Mouse (Mus musculus) forebrain, embryonic 10.5 days (tissue): ENCODE measurements around the gene Eml6. TPM values are rescaled to one million over a fixed set of nuclear protein-coding genes. Genes with fewer than 3 reads are reported as not detected.
"Not testable (repeated sequence)": the region's sequence is repeated elsewhere in the genome, so short reads cannot be mapped to it uniquely, and the experiment has no call there.

Source experiments
- DNase-seq: peaks from one replicate; pipeline ENCODE4 v3.0.0-alpha.2; 2017; ENCODE audit warnings: low spot score; ENCODE audit errors: extremely low spot score
- H3K27ac ChIP-seq: fragments of 300-500 bp; sonication (generic); 2 replicates; pipeline ENCODE4 v1.5.1; 2016; ENCODE audit warnings: mild to moderate bottlenecking
- H3K27me3 ChIP-seq: fragments of 300-500 bp; sonication (generic); 2 replicates; pipeline ENCODE4 v1.6.1; 2016; ENCODE audit warnings: mild to moderate bottlenecking; ENCODE audit not compliant: poor library complexity, severe bottlenecking
- H3K36me3 ChIP-seq: fragments of 300-500 bp; sonication (generic); replicated peaks from 2 replicates; pipeline ENCODE4 v1.6.1; 2016; ENCODE audit warnings: mild to moderate bottlenecking, moderate library complexity
- H3K4me1 ChIP-seq: fragments of 300-500 bp; sonication (generic); 2 replicates; pipeline ENCODE4 v1.6.1; 2016
- H3K4me3 ChIP-seq: fragments of 300-500 bp; sonication (generic); 2 replicates; pipeline ENCODE4 v1.5.1; 2016; ENCODE audit warnings: mild to moderate bottlenecking, moderate library complexity
- H3K9me3 ChIP-seq: fragments of 300-500 bp; sonication (generic); 2 replicates; pipeline ENCODE4 v1.6.1; 2016; ENCODE audit warnings: mild to moderate bottlenecking, moderate library complexity
- WGBS: fragments of 180-500 bp; shearing (Covaris S2); methylation state at CpG from one replicate; pipeline ENCODE4 v1.1.7; 2016; 5-methylcytosine and 5-hydroxymethylcytosine counted together
- polyA plus RNA-seq: library from polyadenylated mRNA; unstranded; fragments of >200 nt; fragmentation: Nextera tagmentation; extraction: Ambion mirVana; gene quantifications from 2 replicates; pipeline ENCODE4 v1.2.1, GENCODE M21; 2016

The Eml6 gene
- polyA plus RNA-seq, 1 experiment from 2014 or later, result 0.92 TPM

GRCm38 (mm10) chr11:29827729-29828128 lies 198.1 kb downstream of the Eml6 start:
- WGBS, result 92% methylated on average over 2 of the region's 2 CpGs
- no peak for DNase-seq
- Histone ChIP-seq H3K9me3 (no peaks in the 10 kb centered on the region), H3K4me1 (peaks cover 8% of the 10 kb centered on the region), H3K27ac (no peak overlapping the region), H3K4me3 (no peak overlapping the region), H3K27me3 (peaks cover 42% of the 10 kb centered on the region), H3K36me3 (no peaks in the 10 kb centered on the region)

DNA sequence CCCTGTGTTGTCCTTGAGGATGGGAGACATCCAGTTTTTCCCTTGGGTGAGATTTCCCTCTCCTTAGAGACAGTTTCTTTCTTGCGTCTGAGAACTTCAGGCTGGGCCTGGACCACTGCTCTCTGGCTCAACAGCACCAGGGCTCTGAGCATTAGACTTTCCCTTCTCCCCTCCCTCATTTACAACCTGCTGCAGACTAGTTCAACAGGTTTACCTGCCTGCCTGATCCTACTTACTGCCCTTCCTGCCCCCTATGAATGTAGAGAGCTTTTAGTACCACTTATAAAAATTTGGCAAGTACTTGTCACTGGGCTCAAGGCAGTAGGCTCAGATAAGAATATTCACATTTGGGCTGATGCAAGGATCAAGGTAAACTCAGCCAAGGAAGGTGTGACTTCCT lies 199.8 kb downstream of the Eml6 start:
- no peak overlapping the region for H3K27ac ChIP-seq
- peaks cover 8% of the 10 kb centered on the region for H3K4me1 ChIP-seq
- H3K9me3 ChIP-seq, result no peaks in the 10 kb centered on the region
- DNase-seq, result no peak
- H3K4me3 ChIP-seq, result no peak overlapping the region
- WGBS, result 88% methylated on average over 1 of the region's 1 CpGs
- peaks cover 45% of the 10 kb centered on the region for H3K27me3 ChIP-seq
- no peaks in the 10 kb centered on the region for H3K36me3 ChIP-seq

DNA sequence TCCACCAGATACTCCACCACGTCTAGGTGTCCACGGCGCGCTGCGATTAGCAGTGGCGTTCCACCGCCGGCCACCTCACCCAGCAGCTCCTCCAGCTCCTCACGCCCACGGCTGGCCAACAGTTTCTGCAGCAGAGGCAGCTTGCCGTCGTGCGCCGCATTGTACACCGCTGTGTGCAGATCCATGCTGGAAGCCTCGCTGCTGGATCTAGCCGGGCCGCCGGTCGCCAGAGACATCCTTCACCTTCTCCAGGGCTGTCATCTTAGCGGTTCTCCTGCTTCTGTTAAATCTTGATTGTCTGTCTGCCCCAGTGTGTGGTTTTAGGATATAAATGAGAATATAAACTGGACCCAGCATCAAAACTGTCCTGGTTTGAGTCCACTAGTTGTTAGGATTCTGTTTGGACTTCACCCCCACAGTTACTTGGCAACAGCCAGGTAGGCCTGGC lies 200.5 kb downstream of the Eml6 start, which contains the start of gene 4931440F15Rik:
TSS of gene 4931440F15Rik (minus strand) at position 398 of the 448 bp plus-strand sequence.
- H3K36me3 ChIP-seq, DNase-seq, H3K27ac ChIP-seq, H3K4me1 ChIP-seq, H3K9me3 ChIP-seq: not testable (repeated sequence)
- H3K4me3 ChIP-seq, result peak within 1 kb of the TSS; percentile 29
- peaks cover 45% of the 10 kb centered on the region for H3K27me3 ChIP-seq
- WGBS, result 42% methylated on average over 21 of the region's 21 CpGs

DNA sequence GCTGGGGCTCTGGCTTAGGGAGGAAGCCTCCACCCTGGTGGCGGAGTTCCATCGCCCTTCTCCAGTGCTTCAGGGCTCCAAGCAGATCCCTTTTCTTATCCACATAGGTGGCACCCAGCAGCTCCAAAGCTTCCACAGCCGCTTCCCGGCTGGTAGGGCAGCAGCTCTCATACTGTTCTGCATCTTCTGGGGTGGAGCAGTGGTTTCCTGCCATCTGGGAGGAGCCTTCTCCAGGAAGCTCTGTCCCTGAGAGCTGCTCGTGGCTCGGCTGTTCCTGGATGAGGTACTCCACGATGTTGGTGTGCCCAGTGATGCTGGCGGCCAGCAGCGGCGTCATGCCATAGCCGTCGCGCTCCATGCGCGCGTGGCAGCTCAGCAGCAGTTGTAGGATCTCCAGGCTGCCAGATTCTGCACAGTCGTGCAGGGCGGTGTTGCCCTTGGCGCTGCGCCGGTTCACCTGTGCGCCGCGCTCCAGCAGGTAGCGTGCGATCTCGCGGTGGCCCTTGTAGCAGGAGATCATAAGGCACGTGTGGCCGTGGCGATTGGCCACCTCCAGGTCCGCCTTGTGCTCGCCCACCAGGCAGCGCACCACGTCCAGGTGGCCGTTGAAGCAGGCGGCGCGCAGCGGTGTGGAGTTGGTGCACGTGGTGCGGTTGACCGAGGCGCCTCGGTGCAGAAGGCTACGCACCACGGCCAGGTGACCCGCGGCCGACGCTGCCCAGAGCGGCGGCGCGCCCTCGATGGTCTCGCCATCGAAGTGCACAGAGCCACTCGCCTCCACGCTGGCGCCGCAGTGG lies 201.2 kb downstream of the Eml6 start:
- not testable (repeated sequence) for DNase-seq, H3K4me1 ChIP-seq, H3K27ac ChIP-seq, H3K36me3 ChIP-seq, H3K9me3 ChIP-seq
- WGBS, result 22% methylated on average over 62 of the region's 62 CpGs
- Histone ChIP-seq H3K4me3 (peak overlapping the region; percentile 29), H3K27me3 (peaks cover 45% of the 10 kb centered on the region)

GRCm38 (mm10) chr11:29823141-29823540 lies 202.7 kb downstream of the Eml6 start:
- peaks cover 45% of the 10 kb centered on the region for H3K27me3 ChIP-seq
- no peak for DNase-seq
- H3K36me3 ChIP-seq, result no peaks in the 10 kb centered on the region
- no peaks in the 10 kb centered on the region for H3K9me3 ChIP-seq
- H3K27ac ChIP-seq, result no peak overlapping the region
- no peak overlapping the region for H3K4me3 ChIP-seq
- 92% methylated on average over 2 of the region's 2 CpGs for WGBS
- peaks cover 8% of the 10 kb centered on the region for H3K4me1 ChIP-seq

DNA sequence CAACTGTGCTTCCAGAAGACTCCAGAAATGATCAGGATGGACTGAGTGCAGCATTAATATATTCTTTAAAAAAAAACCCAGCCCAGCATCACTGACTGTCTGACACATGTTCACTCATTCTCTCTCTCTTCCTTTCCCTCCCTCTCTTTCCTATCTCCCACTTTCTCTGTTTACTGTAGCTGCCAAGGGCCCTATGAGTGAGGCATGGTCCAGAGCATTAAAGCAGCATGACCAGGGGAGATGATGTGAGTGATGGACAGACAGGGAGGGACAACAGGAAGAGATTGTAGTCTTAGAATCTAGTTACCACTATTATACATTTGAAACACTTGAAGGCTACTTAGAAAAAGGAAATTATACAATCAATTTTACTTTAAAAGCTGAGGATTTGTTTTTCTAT lies 210.2 kb downstream of the Eml6 start:
- no peaks in the 10 kb centered on the region for H3K36me3 ChIP-seq
- no peaks in the 10 kb centered on the region for H3K4me1 ChIP-seq
- no peaks in the 10 kb centered on the region for H3K27me3 ChIP-seq
- H3K27ac ChIP-seq, result no peak overlapping the region
- H3K4me3 ChIP-seq, result no peak overlapping the region
- DNase-seq, result no peak
- H3K9me3 ChIP-seq, result no peaks in the 10 kb centered on the region

- Histone ChIP-seq H3K27ac (no peak overlapping the region), H3K4me1 (no peaks in the 10 kb centered on the region), H3K9me3 (no peaks in the 10 kb centered on the region), H3K4me3 (no peak overlapping the region), H3K36me3 (no peaks in the 10 kb centered on the region), H3K27me3 (no peaks in the 10 kb centered on the region)
- 89% methylated on average over 3 of the region's 3 CpGs for WGBS
- DNase-seq, result no peak
These were observed 210.6 kb downstream of the Eml6 start for GRCm38 (mm10) chr11:29815261-29815660.

DNA sequence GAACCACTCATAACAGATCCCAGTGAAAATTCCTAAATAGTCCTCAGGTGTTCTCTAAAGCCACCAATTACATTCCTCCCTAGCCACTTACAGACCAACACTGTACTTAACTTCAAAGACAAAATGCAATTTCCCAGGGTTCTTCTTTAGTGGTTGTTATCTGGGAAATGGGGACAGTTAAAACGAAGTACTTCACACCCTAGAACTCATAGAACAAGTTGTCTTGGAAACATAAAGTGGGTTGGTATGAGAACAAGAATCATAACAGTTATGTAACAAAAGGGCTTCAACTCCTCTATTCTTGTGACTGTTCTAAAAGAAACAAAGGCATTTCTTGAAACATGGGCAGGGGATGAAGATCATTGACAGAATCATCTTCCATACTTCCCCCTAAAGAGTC lies 212.6 kb downstream of the Eml6 start:
- H3K4me3 ChIP-seq, result no peak overlapping the region
- no peaks in the 10 kb centered on the region for H3K4me1 ChIP-seq
- H3K27ac ChIP-seq, result no peak overlapping the region
- WGBS, result 92% methylated on average over 1 of the region's 1 CpGs
- H3K36me3 ChIP-seq, result no peaks in the 10 kb centered on the region
- H3K27me3 ChIP-seq, result no peaks in the 10 kb centered on the region
- H3K9me3 ChIP-seq, result no peaks in the 10 kb centered on the region
- DNase-seq, result no peak

DNA sequence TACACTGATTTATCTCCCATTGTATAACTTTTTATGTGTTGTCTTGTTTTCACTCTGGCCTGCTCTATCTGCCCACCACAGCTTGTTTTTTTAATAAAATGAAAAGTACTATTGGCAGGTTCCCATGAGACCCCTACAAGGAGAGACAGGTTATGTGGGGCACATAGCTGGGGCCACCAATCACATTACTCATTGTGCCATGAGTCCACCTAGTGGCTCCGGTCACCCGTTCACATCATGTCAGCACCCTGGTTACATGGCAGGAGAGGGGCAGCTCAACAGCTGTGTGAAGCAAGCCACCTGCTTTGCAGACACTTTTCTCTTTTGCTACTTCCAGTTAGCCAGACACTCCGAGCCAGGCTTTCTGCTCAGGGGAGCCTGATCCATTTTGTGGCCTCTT lies 213.4 kb downstream of the Eml6 start:
- Histone ChIP-seq H3K9me3 (no peaks in the 10 kb centered on the region), H3K27me3 (no peaks in the 10 kb centered on the region), H3K4me1 (no peaks in the 10 kb centered on the region), H3K27ac (no peak overlapping the region), H3K4me3 (no peak overlapping the region), H3K36me3 (no peaks in the 10 kb centered on the region)
- WGBS, result 79% methylated on average over 3 of the region's 3 CpGs
- DNase-seq, result no peak

DNA sequence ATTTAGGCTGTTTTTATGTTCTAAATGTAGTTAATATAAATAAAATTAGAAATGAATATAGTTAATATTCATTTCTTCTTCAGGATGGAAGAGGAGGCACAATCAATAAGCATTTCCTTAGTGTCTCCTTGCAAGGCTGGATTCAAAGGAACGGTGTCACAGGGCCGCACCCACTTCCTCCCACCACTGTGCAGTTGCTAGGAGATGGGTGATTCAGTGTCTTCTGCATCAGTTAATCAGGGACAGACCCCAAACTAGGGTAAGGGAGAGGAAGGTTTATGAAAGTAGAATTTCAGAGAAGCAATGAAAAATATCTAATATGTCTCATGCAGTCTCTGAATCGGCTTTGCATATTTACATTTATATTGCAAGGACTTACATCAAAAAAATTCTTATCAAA lies 215.5 kb downstream of the Eml6 start:
- Histone ChIP-seq H3K9me3 (no peaks in the 10 kb centered on the region), H3K4me1 (no peaks in the 10 kb centered on the region), H3K4me3 (no peak overlapping the region), H3K36me3 (no peaks in the 10 kb centered on the region), H3K27me3 (no peaks in the 10 kb centered on the region), H3K27ac (no peak overlapping the region)
- WGBS, result 91% methylated on average over 3 of the region's 3 CpGs
- DNase-seq, result no peak

DNA sequence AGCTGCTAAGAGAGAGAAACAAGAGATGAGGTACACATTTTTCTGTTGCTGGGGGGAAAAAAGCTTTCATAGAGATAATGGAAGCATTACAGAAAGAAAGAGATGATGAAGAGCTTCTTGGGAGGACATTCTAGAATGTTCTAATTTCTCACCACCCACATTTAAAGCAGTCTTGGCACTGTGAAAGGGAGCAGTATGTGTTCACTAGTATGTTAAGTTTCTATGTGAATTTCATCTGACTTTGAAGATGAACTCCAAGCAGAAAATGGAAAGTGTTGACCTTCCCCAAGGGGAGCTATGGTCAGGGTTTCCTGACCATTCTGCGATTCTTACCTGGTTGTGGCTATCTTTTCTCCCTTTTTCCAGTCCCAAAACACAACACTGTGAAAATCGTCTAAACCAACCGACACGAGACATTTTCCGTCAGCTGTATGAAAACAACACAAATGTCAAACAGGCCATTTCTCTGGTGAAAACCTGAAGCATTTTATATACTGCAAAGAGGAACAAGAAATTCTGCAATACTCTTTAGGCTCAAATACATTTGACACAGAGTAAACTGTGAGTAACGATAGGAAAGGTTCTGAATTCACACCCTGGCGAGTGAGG lies 216.7 kb downstream of the Eml6 start:
- H3K9me3 ChIP-seq, result no peaks in the 10 kb centered on the region
- WGBS, result 91% methylated on average over 7 of the region's 7 CpGs
- H3K4me1 ChIP-seq, result no peaks in the 10 kb centered on the region
- no peaks in the 10 kb centered on the region for H3K36me3 ChIP-seq
- no peaks in the 10 kb centered on the region for H3K27me3 ChIP-seq
- H3K27ac ChIP-seq, result no peak overlapping the region
- DNase-seq, result no peak
- H3K4me3 ChIP-seq, result no peak overlapping the region

DNA sequence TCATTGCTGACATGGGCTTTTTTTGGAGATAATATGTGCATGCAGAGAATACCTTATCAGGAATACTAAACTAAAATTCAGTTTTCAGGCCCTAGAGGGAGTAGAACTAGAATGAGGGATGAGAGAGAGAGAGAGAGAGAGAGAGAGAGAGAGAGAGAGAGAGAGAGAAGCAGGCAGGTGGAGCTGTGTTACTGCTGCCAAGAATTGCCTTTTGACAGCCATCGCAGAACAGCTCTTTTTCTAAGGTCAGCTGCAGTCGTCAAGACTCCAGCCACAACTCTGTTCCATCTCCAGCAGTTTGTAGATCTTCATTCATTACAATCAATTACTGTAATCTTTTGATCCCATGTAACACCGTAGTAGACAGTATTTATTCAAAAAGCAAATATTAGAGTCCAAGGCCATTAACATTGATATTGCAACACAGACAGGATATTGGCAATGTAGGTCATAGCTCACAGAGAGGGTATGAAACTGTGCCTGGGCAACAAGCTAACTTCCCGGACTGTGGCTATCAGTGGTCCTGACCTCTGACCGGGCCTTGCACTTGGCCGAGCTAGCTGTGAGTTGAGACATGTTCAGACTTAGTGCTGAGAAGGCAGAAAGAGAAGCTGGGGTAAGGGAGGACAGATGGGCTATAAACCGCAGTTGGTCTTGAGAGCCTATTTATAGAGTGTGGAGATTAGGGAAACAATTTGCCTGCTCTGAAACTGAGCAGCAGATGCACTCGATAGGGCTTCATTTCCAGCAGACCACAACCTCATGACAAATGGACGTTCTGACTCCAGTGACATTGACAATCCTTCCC lies 217.5 kb downstream of the Eml6 start:
- no peaks in the 10 kb centered on the region for H3K36me3 ChIP-seq
- WGBS, result 86% methylated on average over 9 of the region's 9 CpGs
- H3K27ac ChIP-seq, result no peak overlapping the region
- H3K4me1 ChIP-seq, result no peaks in the 10 kb centered on the region
- no peak for DNase-seq
- no peaks in the 10 kb centered on the region for H3K9me3 ChIP-seq
- H3K27me3 ChIP-seq, result no peaks in the 10 kb centered on the region
- no peak overlapping the region for H3K4me3 ChIP-seq

GRCm38 (mm10) chr11:29807325-29807724 lies 218.5 kb downstream of the Eml6 start:
- no peak for DNase-seq
- no peaks in the 10 kb centered on the region for H3K36me3 ChIP-seq
- 90% methylated on average over 5 of the region's 5 CpGs for WGBS
- H3K27me3 ChIP-seq, result no peaks in the 10 kb centered on the region
- H3K4me3 ChIP-seq, result no peak overlapping the region
- H3K27ac ChIP-seq, result no peak overlapping the region
- no peaks in the 10 kb centered on the region for H3K4me1 ChIP-seq
- H3K9me3 ChIP-seq, result no peaks in the 10 kb centered on the region
